Mouse (Mus musculus) adipocyte (in vitro differentiated cells): ENCODE measurements around the gene Zfp105.
A peak's percentile ranks its signal among the peaks of the same experiment; 100 is the strongest.

Experiments used
- DNase-seq: peaks from one replicate; pipeline ENCODE4 v3.0.0-alpha.2; 2016; ENCODE audit warnings: low spot score

Zfp105 gene

GRCm38 (mm10) chr9:122922936-122923381, at the start of gene Zfp105:
Zfp105 (plus strand) TSS chr9:122923072.
- no peak for DNase-seq

GRCm38 (mm10) chr9:122874653-122875052, 48.2 kb upstream of the Zfp105 start:
- peak; percentile 15 for DNase-seq

GRCm38 (mm10) chr9:122875145-122875544, 47.7 kb upstream of the Zfp105 start:
- DNase-seq = peak; percentile 9

- no peak for DNase-seq
These were observed 37.5 kb upstream of the Zfp105 start, which contains the start of gene Zkscan7 for GRCm38 (mm10) chr9:122885385-122885784. Zkscan7 (plus strand) TSS chr9:122885685.

- peak; percentile 79 for DNase-seq
These were observed 36.3 kb upstream of the Zfp105 start for GRCm38 (mm10) chr9:122886372-122887179.

- peak; percentile 21 for DNase-seq
These were observed 21.8 kb upstream of the Zfp105 start for GRCm38 (mm10) chr9:122901047-122901446.

- no peak for DNase-seq
These were observed 19.9 kb upstream of the Zfp105 start for GRCm38 (mm10) chr9:122902717-122903535.

GRCm38 (mm10) chr9:122922436-122922835, 436 bp upstream of the Zfp105 start:
- DNase-seq = no peak

GRCm38 (mm10) chr9:122928915-122929314, 6.0 kb downstream of the Zfp105 start:
- no peak for DNase-seq

- peak; percentile 89 for DNase-seq
These were observed 28.0 kb downstream of the Zfp105 start, which contains the start of the genes 1110059G10Rik and Kif15 for GRCm38 (mm10) chr9:122950643-122951475. 1110059G10Rik (minus strand) TSS chr9:122951000. Kif15 (plus strand) TSS chr9:122951046.
